Mouse (Mus musculus): ENCODE measurements around the gene Neurl4.
"Not testable (repeated sequence)": the region's sequence is repeated elsewhere in the genome, so short reads cannot be mapped to it uniquely, and the experiment has no call there.

Neurl4 gene

DNA sequence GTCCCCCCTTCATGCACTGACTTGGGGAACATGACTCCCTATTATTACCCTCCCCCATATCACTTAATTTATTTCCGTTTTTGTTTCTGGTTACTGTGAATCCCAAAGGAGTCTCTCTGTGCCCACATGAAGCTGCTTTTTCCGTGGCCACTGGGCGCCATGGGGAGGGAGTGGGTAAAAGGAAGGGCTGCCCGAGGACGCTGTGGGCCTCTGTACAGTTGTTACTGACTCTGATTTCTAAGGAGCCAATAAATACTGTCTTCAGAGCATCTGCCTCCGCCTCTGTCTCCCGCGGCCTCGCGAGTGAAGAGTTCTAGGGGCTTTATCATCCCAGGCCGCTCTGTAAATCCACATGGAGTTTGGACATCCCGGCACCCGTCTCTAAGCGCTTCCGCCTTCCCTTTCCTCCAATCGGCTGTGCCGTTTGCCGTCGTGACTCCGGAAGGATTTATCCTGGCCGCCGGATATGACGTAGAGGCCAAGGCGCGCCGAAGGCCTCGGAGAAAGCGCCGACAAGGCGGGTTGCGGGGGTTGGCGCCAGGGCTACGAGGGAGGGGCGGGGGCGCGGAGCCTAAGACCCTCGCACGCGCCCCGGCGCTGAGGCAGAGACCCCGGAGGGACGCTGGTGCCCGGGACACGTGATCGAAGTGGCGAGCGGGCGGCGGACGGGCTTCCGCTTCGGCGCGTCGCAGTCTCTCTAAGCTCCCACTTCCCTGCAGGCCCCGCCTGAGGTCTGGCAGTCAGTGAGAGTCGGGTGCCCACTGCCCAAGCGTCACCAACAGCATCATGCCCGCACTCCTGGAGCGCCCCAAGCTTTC is 12.9 kb downstream of the Neurl4 start, which contains the start of gene Gps2:
Gene Gps2, plus strand, starts transcription at position 335 of the 818 bp plus-strand sequence.
- peak; percentile 86 for DNase-seq (ENCODE audit: low spot score)

DNA sequence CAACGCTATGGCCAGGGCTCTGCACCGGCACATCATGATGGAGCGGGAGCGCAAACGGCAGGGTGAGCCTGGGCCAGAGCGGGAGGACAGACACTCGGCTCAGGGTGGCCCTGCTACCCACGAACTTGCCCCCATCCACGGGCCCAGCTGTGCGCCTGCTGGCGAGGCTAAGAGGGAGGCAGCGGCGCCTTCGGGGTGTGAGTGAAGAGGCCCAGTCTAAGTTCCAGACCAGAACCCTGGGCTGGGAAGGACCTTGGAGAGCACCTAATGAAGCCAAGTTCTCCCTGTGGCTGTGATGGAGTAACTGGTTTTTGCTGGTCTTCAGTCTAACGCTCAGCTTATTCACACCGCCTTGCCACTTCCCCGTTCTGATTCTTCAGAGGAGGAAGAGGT is 13.5 kb downstream of the Neurl4 start:
- DNase-seq (ENCODE audit: low spot score): no peak

DNA sequence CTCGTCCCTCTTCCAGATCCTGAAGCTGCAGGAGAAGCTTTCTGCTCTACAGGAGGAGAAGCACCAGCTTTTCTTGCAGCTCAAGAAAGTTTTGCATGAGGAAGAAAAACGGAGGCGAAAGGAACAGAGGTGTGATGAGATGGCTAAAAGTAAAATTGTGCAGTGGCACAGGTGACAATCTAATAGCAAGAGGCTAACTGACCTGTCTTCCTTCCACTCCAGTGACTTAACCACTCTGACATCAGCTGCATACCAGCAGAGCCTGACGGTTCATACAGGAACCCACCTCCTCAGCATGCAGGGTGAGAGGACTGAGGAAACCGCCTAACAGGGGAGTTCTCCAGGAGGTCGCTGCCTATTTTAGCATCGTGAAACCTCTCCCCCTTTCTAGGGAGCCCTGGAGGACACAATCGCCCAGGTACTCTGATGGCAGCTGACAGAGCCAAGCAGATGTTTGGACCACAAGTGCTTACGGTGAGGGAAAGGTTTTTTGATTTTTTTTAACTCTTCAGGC is 14.1 kb downstream of the Neurl4 start:
- no peak for DNase-seq (ENCODE audit: low spot score)

DNA sequence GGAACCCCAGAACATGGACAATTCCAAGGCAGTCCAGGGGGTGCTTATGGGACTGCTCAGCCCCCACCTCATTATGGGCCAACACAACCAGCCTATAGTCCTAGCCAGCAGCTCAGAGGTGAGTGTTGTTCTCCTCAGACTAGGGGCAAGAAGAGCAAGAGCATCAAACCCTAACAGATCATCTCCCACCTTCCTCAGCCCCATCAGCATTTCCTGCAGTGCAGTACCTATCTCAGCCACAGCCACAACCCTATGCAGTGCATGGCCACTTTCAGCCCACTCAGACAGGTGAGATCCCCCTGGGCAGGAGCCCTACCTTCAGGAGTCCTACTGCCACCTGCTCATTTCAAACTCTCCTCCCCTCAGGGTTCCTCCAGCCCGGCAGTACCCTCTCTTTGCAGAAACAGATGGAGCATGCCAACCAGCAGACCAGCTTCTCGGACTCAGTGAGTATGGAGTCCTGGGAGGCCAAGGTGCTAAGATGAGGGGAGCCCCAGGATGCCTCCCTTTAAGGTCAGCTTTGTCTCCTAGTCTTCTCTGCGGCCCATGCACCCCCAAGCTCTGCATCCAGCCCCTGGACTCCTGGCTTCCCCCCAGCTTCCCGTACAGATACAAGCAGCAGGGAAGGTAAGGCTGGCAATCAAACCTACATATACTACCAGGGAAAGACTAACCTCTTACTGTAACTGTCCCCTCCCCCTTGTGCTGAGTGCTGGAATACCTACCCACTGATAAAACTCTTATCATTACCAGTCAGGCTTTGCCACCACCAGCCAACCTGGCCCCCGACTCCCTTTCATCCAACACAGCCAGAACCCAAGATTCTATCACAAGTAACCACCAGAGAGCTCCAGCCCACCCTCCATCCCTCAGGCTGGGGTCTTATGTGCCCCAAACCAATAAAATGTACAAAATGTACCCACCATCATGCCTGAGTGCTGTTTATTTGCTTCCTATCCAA is 15.1 kb downstream of the Neurl4 start:
- DNase-seq (ENCODE audit: low spot score): no peak

GRCm38 (mm10) chr11:69916652-69917378 is 15.9 kb downstream of the Neurl4 start:
- not testable (repeated sequence) for DNase-seq (ENCODE audit: low spot score)

DNA sequence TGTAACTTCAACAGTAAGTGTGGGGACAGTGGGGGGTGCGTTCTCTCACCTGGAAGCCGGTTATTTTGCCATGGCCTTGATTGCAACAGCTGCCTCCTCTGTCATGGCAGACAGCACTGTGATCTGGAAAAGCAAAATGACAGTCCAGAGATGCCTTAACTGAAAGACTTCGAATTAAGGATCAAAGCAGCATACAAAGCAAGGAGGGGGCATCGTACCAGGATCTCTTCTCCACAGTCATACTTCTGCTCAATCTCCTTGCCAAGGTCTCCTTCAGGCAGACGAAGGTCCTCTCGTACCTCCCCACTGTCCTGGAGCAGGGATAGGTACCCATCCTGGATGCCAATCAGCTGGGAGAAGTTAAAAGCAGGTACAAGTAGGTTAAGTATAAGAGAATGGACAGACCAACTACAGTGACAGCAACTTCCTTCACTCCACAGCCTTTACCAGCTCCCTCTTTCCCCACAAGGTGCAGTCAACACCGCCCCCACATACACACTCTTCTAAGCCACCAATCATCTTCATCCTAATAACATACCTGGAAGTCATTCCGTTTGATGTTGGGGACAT is 16.6 kb downstream of the Neurl4 start:
- DNase-seq (ENCODE audit: low spot score): no peak

- no peak for DNase-seq (ENCODE audit: low spot score)
Observed at GRCm38 (mm10) chr11:69918118-69918517, 17.2 kb downstream of the Neurl4 start.

DNA sequence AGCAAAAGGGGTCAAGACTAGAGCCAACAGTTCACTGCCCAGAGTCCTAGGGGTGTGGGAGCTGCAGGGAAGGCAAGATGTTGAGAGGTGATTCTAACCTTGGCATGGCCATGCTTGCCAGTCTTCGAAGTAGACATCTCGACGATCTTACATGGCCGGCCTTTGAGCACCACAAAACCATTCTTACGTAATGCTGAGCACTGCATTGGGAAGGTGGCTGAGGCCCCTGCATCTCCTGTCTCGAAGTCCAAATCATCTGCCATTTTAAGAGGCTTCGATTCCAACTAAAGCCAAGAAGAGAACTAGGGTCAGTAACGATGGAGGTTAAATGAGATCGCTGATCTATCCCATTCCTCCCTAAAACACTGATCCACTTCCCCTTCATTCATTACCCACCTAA is 18.2 kb downstream of the Neurl4 start:
- no peak for DNase-seq (ENCODE audit: low spot score)

GRCm38 (mm10) chr11:69919661-69920265 is 18.9 kb downstream of the Neurl4 start:
- peak; percentile 63 for DNase-seq (ENCODE audit: low spot score)

GRCm38 (mm10) chr11:69920266-69921031 is 19.6 kb downstream of the Neurl4 start:
- DNase-seq (ENCODE audit: low spot score): peak; percentile 39

- DNase-seq (ENCODE audit: low spot score): peak; percentile 100
Observed at GRCm38 (mm10) chr11:69921114-69922011, 20.5 kb downstream of the Neurl4 start, which contains the start of gene Eif5a. TSS of gene Eif5a (minus strand) at chr11:69921958.

- DNase-seq (ENCODE audit: low spot score): no peak
Observed at GRCm38 (mm10) chr11:69922012-69922756, 21.3 kb downstream of the Neurl4 start.

DNA sequence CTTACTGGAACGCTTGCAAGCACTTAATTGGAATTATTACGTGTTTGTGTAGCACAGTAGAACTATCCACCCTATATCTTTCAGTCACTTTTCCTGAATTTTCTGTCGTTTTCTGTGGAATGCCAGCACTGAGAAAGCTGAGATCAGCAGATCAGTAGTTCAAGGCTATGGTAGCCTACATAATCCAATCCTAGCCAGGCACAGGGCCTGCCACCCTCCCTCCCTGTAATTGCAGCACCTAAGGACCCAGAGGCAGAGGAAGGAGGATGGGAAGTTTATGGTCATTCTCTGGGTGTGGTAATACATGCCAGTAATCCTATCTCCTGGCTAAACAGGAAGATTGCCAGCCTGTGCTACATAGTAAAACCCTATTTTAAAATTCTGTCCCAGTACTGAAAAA is 21.9 kb downstream of the Neurl4 start:
- DNase-seq (ENCODE audit: low spot score): no peak

GRCm38 (mm10) chr11:69927501-69927900 is 26.6 kb downstream of the Neurl4 start:
- DNase-seq (ENCODE audit: low spot score): no peak

DNA sequence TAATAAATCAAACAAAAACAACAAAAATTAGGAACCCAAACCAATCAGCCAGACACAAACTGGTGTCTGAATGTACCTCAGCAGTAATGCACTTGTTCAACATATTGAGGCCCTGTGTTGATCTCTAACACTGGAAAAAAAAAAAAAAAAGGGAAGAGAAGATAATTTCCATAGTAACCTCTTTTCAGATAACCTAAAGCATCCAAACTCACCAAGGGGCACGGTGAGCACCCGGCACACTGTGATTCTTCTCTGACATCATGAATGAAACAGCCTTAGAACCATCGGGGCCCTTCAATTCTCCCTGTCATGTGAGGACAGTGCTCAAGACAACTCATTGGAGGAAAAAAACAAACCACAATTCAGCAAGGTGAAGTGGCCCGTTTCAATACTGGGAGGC is 28.8 kb downstream of the Neurl4 start:
- DNase-seq (ENCODE audit: low spot score): no peak

DNA sequence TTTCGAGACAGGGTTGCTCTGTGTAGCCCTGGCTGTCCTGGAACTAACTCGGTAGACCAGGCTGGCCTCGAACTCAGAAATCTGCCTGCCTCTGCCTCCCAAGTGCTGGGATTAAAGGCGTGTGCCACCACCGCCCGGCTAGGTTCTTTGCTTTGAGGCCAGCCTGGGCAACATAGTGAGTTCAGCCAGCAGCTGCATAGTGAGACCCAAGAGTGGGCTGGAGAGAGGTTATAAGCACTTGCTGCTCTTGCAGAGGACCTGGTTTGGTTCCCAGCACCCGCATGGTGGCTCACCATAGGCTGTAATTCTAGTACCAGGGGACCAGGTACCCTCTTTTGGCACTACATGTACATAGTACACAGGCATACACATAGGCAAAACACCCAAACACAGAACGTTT is 29.3 kb downstream of the Neurl4 start:
- not testable (repeated sequence) for DNase-seq (ENCODE audit: low spot score)

- no peak for DNase-seq (ENCODE audit: low spot score)
Observed at GRCm38 (mm10) chr11:69930967-69931537, 30.2 kb downstream of the Neurl4 start.

GRCm38 (mm10) chr11:69931769-69932168 is 30.9 kb downstream of the Neurl4 start:
- DNase-seq (ENCODE audit: low spot score): no peak

All from ovary, adult 18-20 months (tissue).